19 mouse cellular contexts compared by ENCODE assay signal in the genomic region with DNA sequence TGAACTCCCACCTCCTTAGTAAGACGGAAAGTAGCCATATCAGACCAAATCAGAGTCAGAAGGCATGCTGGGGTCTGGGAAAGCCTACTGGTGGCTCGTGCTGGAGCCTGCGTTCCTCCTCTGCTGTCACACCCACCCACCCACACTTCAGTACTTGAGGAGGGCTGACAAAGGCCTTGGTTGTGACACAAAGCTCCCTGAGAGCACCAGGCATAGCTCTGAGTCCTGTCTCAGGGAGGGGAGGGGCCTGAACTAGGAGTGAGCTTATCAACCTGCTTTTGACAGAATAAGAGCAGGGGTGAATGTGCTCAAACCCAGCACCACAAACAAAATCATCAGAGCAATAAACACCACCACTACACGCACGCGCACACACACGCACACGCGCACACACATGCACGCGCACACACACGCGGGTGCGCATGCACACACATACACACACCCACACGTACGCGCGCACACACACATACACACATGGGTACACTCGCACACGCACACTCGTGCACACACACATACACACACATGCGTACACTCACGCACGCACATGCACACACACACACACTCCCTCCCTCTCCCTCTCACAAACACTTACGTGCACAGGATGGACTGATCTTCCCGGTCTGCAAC. TPM values are rescaled to one million over a fixed set of nuclear protein-coding genes. Genes with fewer than 3 reads are reported as not detected.
DNase-seq lines count a peak whose midpoint lies in the region; ATAC-seq and TF ChIP-seq lines count a peak whose summit lies in the region.
"Had no signal": no experiment of that assay in that cellular context is flagged by ENCODE, and none has a peak within 500 bp of the region (broad histone marks: within the 10 kb centered on the region; RNA-seq: fewer than 3 reads in every experiment).

No protein-coding gene starts in this region.

- peaks cover 44% of the 10 kb centered on the region for H3K4me1 ChIP-seq in hindbrain, embryonic 10.5 days (replicated peaks)
- peaks cover 35% of the 10 kb centered on the region for H3K4me1 ChIP-seq in hindbrain, embryonic 13.5 days (replicated peaks)
- peaks cover 47% of the 10 kb centered on the region for H3K4me1 ChIP-seq in embryonic facial prominence, embryonic 10.5 days

- peaks cover 86% of the 10 kb centered on the region for H3K79me3 ChIP-seq in C2C12 (ENCODE audit: low read depth)

- peak overlapping the region; percentile 9 for H3ac ChIP-seq in C2C12 (ENCODE audit: control insufficient read depth, insufficient read length, low read depth)

- H3K4me2 ChIP-seq in hindbrain, embryonic 13.5 days: no peak overlapping the region
- H3K4me2 ChIP-seq: hindbrain, embryonic 12.5 days; liver, embryonic 11.5 days; lung, embryonic 14.5 days; neural tube, embryonic 12.5 days had no signal

- H3K9ac ChIP-seq in hindbrain, embryonic 13.5 days: no peak overlapping the region
- H3K9ac ChIP-seq: forebrain, postnatal 0 days; hindbrain, embryonic 12.5 days; lung, embryonic 14.5 days; neural tube, embryonic 12.5 days had no signal

- peaks cover 75% of the 10 kb centered on the region for H3K36me3 ChIP-seq in hindbrain, embryonic 10.5 days
- H3K36me3 ChIP-seq in hindbrain, embryonic 13.5 days: peaks cover 37% of the 10 kb centered on the region
- peaks cover 83% of the 10 kb centered on the region for H3K36me3 ChIP-seq in C2C12 (ENCODE audit: control insufficient read depth, insufficient read depth)
- H3K36me3 ChIP-seq in embryonic facial prominence, embryonic 10.5 days (replicated peaks): peaks cover 76% of the 10 kb centered on the region

- H3K9me3 ChIP-seq in hindbrain, embryonic 10.5 days: no peaks in the 10 kb centered on the region
- H3K9me3 ChIP-seq in hindbrain, embryonic 13.5 days: no peaks in the 10 kb centered on the region
- H3K9me3 ChIP-seq in embryonic facial prominence, embryonic 10.5 days: no peaks in the 10 kb centered on the region
- H3K9me3 ChIP-seq: hindbrain, embryonic 12.5 days; neural tube, embryonic 12.5 days had no signal

- no peak for DNase-seq in gastrocnemius, adult 2 months
- DNase-seq in gastrocnemius, postnatal 14 days: no peak
- no peak for DNase-seq in hindbrain, embryonic 10.5 days (ENCODE audit: low spot score)
- DNase-seq in embryonic facial prominence, embryonic 10.5 days (ENCODE audit: low spot score): no peak
- no peak for DNase-seq in frontal cortex, postnatal 25 days (ENCODE audit: low spot score in 2 of 2)
- DNase-seq: adrenal gland, postnatal 25 days; forebrain, postnatal 0 days; gastrocnemius, postnatal 25 days; kidney, adult 11 months; lung, embryonic 14.5 days; right cerebral cortex, postnatal 14 days had no signal

- no peak for ATAC-seq in hindbrain, embryonic 13.5 days (ENCODE audit: low FRiP score)
- ATAC-seq in erythroid progenitor cell, adult 5-6 weeks (replicated peaks; ENCODE audit: low FRiP score, poor library complexity, severe bottlenecking): no peak
- ATAC-seq: forebrain, postnatal 0 days had no signal

- WGBS in hindbrain, embryonic 10.5 days: 94% methylated on average over 26 of the region's 26 CpGs
- WGBS in hindbrain, embryonic 13.5 days: 95% methylated on average over 26 of the region's 26 CpGs
- 94% methylated on average over 26 of the region's 26 CpGs for WGBS in embryonic facial prominence, embryonic 10.5 days

- intact Hi-C loops in gastrocnemius, adult 2 months (cut with DNase I): loop anchor here (5.0 kb wide), 1 partner anchor 46 kb away; the partner anchor contains the start of gene Myh9
- intact Hi-C loops in gastrocnemius, postnatal 14 days (cut with DNase I; ENCODE audit: low total_unique reads): no loop called here

- no peaks in the 10 kb centered on the region for H3K27me3 ChIP-seq in hindbrain, embryonic 10.5 days (ENCODE audit: insufficient read depth, poor library complexity, severe bottlenecking)
- no peaks in the 10 kb centered on the region for H3K27me3 ChIP-seq in hindbrain, embryonic 13.5 days
- no peaks in the 10 kb centered on the region for H3K27me3 ChIP-seq in C2C12 (ENCODE audit: control insufficient read depth, insufficient read depth, insufficient read length)
- H3K27me3 ChIP-seq in embryonic facial prominence, embryonic 10.5 days (replicated peaks; ENCODE audit: low read depth, poor library complexity, severe bottlenecking): no peaks in the 10 kb centered on the region
- H3K27me3 ChIP-seq: hindbrain, embryonic 12.5 days; neural tube, embryonic 12.5 days had no signal

- H3K27ac ChIP-seq in gastrocnemius, adult 2 months: peak overlapping the region; percentile 82
- peak overlapping the region; percentile 60; the same call in 1 of the 2 replicates for H3K27ac ChIP-seq in hindbrain, embryonic 10.5 days
- no peak overlapping the region for H3K27ac ChIP-seq in hindbrain, embryonic 13.5 days
- H3K27ac ChIP-seq in embryonic facial prominence, embryonic 10.5 days (replicated peaks): peak overlapping the region; percentile 51; the same call in 1 of the 2 replicates
- H3K27ac ChIP-seq: hindbrain, embryonic 12.5 days; neural tube, embryonic 12.5 days had no signal

- H3K4me3 ChIP-seq in gastrocnemius, adult 2 months: no peak overlapping the region
- H3K4me3 ChIP-seq in hindbrain, embryonic 10.5 days: no peak overlapping the region
- H3K4me3 ChIP-seq in hindbrain, embryonic 13.5 days: no peak overlapping the region
- no peak overlapping the region for H3K4me3 ChIP-seq in C2C12 (ENCODE audit: insufficient read depth, poor library complexity, severe bottlenecking)
- H3K4me3 ChIP-seq in embryonic facial prominence, embryonic 10.5 days: no peak overlapping the region
- H3K4me3 ChIP-seq: hindbrain, embryonic 12.5 days; neural tube, embryonic 12.5 days had no signal

- H3K79me2 ChIP-seq in C2C12 (ENCODE audit: control insufficient read depth, insufficient read depth): peaks cover 100% of the 10 kb centered on the region

- no peak for TF ChIP-seq CTCF in gastrocnemius, adult 2 months (IDR thresholded peaks at IDR 0.05)
- TF ChIP-seq CTCF in C2C12 (IDR thresholded peaks at IDR 0.05; ENCODE audit: control insufficient read depth, insufficient read depth, insufficient read length): no peak

TF ChIP-seq in C2C12, 6 proteins besides CTCF, POLR2A, EP300 and RAD21:
- TF ChIP-seq MYOG (IDR thresholded peaks at IDR 0.05; ENCODE audit: control insufficient read depth, extremely low read depth, insufficient read length) (no peak), FOSL1 (IDR thresholded peaks at IDR 0.05; ENCODE audit: insufficient read depth, low read length, poor library complexity, severe bottlenecking) (no peak), MYOD1 (IDR thresholded peaks at IDR 0.05; ENCODE audit: control insufficient read depth, insufficient read length, low read depth) (no peak), CEBPB (IDR thresholded peaks at IDR 0.05; ENCODE audit: low read depth) (no peak), MAX (IDR thresholded peaks at IDR 0.05) (no peak), USF1 (IDR thresholded peaks at IDR 0.05; ENCODE audit: low read depth) (no peak)

RNA-seq across cellular contexts. Expression of gene Apol8, which starts 39.7 kb away (rescaled TPM):
- total RNA-seq in gastrocnemius, adult 2 months (2021): under 1 TPM; 0.08 to 0.31 TPM
- total RNA-seq in gastrocnemius, postnatal 14 days (2021): not detected
- polyA plus RNA-seq in hindbrain, embryonic 10.5 days (2016; fragmentation: Nextera tagmentation; extraction: Ambion mirVana): 0.14 and 0.20 TPM in 2 replicates
- 0.06 and 0.16 TPM in 2 replicates for polyA plus RNA-seq in hindbrain, embryonic 13.5 days (2015; fragmentation: Nextera tagmentation; extraction: Ambion mirVana)
- 0.46 TPM for polyA plus RNA-seq in C2C12 (2012; fragmentation: generic; extraction: Trizol)
- polyA plus RNA-seq in embryonic facial prominence, embryonic 10.5 days (2016; fragmentation: Nextera tagmentation; extraction: Ambion mirVana): 0.14 and 0.32 TPM in 2 replicates
- 160 and 228 TPM in 2 replicates for total RNA-seq in erythroid progenitor cell, adult 5-6 weeks (2015; ENCODE audit: low replicate concordance)
- 210 and 246 TPM in 2 replicates for total RNA-seq in erythroid progenitor cell, adult 5-6 weeks (2017; ENCODE audit: low replicate concordance)
- total RNA-seq: adrenal gland, postnatal 25 days; midbrain, postnatal 0 days had no signal
- polyA plus RNA-seq: lung, embryonic 14.5 days; thymus, postnatal 0 days had no signal

RNA-seq across cellular contexts. Expression of gene Myh9, which starts 45.5 kb away (rescaled TPM):
- total RNA-seq in gastrocnemius, adult 2 months (2021): 10 to 100 TPM; 37.4 to 57.4 TPM
- 100 to 1,000 TPM in 1 of 2 experiments, 10 to 100 TPM in 1; 96.9 to 111 TPM for total RNA-seq in gastrocnemius, postnatal 14 days (2021)
- 32.7 and 38.4 TPM in 2 replicates for polyA plus RNA-seq in hindbrain, embryonic 10.5 days (2016; fragmentation: Nextera tagmentation; extraction: Ambion mirVana)
- 14.5 and 14.9 TPM in 2 replicates for polyA plus RNA-seq in hindbrain, embryonic 13.5 days (2015; fragmentation: Nextera tagmentation; extraction: Ambion mirVana)
- 580 TPM for polyA plus RNA-seq in C2C12 (2012; fragmentation: generic; extraction: Trizol)
- 45.7 and 46.9 TPM in 2 replicates for polyA plus RNA-seq in embryonic facial prominence, embryonic 10.5 days (2016; fragmentation: Nextera tagmentation; extraction: Ambion mirVana)
- 104 and 105 TPM in 2 replicates for total RNA-seq in erythroid progenitor cell, adult 5-6 weeks (2015; ENCODE audit: low replicate concordance)
- 198 and 213 TPM in 2 replicates for total RNA-seq in erythroid progenitor cell, adult 5-6 weeks (2017; ENCODE audit: low replicate concordance)

Comparison
In these comparisons a context has a peak if more than half of its experiments do, and no peak if none do; other contexts are left out.
1. RNA of gene Myh9, which starts 45.5 kb away (polyA plus RNA-seq): 580 TPM in C2C12 (single experiment); 45.7 to 46.9 TPM in embryonic facial prominence, embryonic 10.5 days, 32.7 to 38.4 TPM in hindbrain, embryonic 10.5 days and 14.5 to 14.9 TPM in hindbrain, embryonic 13.5 days; every median in the first group is over 10 times any median in the second.